Mouse (Mus musculus): ENCODE measurements at regions not wholly inside any gene's neighbourhood (a gene's known extent, or its start where the extent isn't known, plus 50 kb on each side); places are given as distances from the start of the nearest gene placed in this dataset.

- peak; percentile 74; the same call in 1 of the 2 replicates for ATAC-seq (ENCODE audit: low FRiP score, low read depth)
Observed at GRCm38 (mm10) chr10:67721787-67722186, 173.0 kb upstream of the Ado start.

GRCm38 (mm10) chr10:67717506-67717905 is 168.8 kb upstream of the Ado start:
- WGBS = 86% methylated on average over 7 of the region's 7 CpGs
- H3K27me3 ChIP-seq (ENCODE audit: control insufficient read depth, insufficient read depth, low read length) = no peaks in the 10 kb centered on the region
- no peak for ATAC-seq (ENCODE audit: low FRiP score, low read depth)
- TF ChIP-seq POLR2A (IDR thresholded peaks at IDR 0.05; ENCODE audit: borderline replicate concordance, extremely low read depth, insufficient read depth, insufficient read length) = no peak
- H3K36me3 ChIP-seq (ENCODE audit: control insufficient read depth, insufficient read depth, low read length) = no peaks in the 10 kb centered on the region
- no peak overlapping the region for H3K27ac ChIP-seq (replicated peaks; ENCODE audit: low read depth, low read length)
- no peak overlapping the region for H3K4me3 ChIP-seq (replicated peaks; ENCODE audit: low read length)
- no peak overlapping the region for H3K9ac ChIP-seq (ENCODE audit: low read depth, low read length, severe bottlenecking)
- no peaks in the 10 kb centered on the region for H3K9me3 ChIP-seq (ENCODE audit: control insufficient read depth, low read length)
- H3K4me2 ChIP-seq (replicated peaks; ENCODE audit: low read depth, low read length, severe bottlenecking) = no peak overlapping the region
- no peaks in the 10 kb centered on the region for H3K4me1 ChIP-seq (ENCODE audit: control insufficient read depth, insufficient read depth, low read length)
- DNase-seq (ENCODE audit: low spot score) = no peak

More at GRCm38 (mm10) chr10:67721787-67722186, 173.0 kb upstream of the Ado start:
- no peaks in the 10 kb centered on the region for H3K36me3 ChIP-seq (ENCODE audit: control insufficient read depth, insufficient read depth, low read length)
- no peaks in the 10 kb centered on the region for H3K9me3 ChIP-seq (ENCODE audit: control insufficient read depth, low read length)
- H3K9ac ChIP-seq (ENCODE audit: low read depth, low read length, severe bottlenecking) = no peak overlapping the region
- no peak overlapping the region for H3K4me2 ChIP-seq (replicated peaks; ENCODE audit: low read depth, low read length, severe bottlenecking)
- H3K27ac ChIP-seq (replicated peaks; ENCODE audit: low read depth, low read length) = no peak overlapping the region
- H3K4me3 ChIP-seq (replicated peaks; ENCODE audit: low read length) = no peak overlapping the region
- TF ChIP-seq POLR2A (IDR thresholded peaks at IDR 0.05; ENCODE audit: borderline replicate concordance, extremely low read depth, insufficient read depth, insufficient read length) = no peak
- WGBS = 34% methylated on average over 5 of the region's 5 CpGs
- no peaks in the 10 kb centered on the region for H3K4me1 ChIP-seq (ENCODE audit: control insufficient read depth, insufficient read depth, low read length)
- peak; percentile 38 for DNase-seq (ENCODE audit: low spot score)
- no peaks in the 10 kb centered on the region for H3K27me3 ChIP-seq (ENCODE audit: control insufficient read depth, insufficient read depth, low read length)

GRCm38 (mm10) chr10:67715046-67715445 is 166.3 kb upstream of the Ado start:
- no peak overlapping the region for H3K4me3 ChIP-seq (replicated peaks; ENCODE audit: low read length)
- no peaks in the 10 kb centered on the region for H3K27me3 ChIP-seq (ENCODE audit: control insufficient read depth, insufficient read depth, low read length)
- no peaks in the 10 kb centered on the region for H3K9me3 ChIP-seq (ENCODE audit: control insufficient read depth, low read length)
- H3K9ac ChIP-seq (ENCODE audit: low read depth, low read length, severe bottlenecking) = no peak overlapping the region
- H3K4me2 ChIP-seq (replicated peaks; ENCODE audit: low read depth, low read length, severe bottlenecking) = no peak overlapping the region
- H3K4me1 ChIP-seq (ENCODE audit: control insufficient read depth, insufficient read depth, low read length) = no peaks in the 10 kb centered on the region
- H3K36me3 ChIP-seq (ENCODE audit: control insufficient read depth, insufficient read depth, low read length) = no peaks in the 10 kb centered on the region
- TF ChIP-seq POLR2A (IDR thresholded peaks at IDR 0.05; ENCODE audit: borderline replicate concordance, extremely low read depth, insufficient read depth, insufficient read length) = no peak
- WGBS = 80% methylated on average over 4 of the region's 4 CpGs
- ATAC-seq (ENCODE audit: low FRiP score, low read depth) (no peak), DNase-seq (ENCODE audit: low spot score) (no peak)
- no peak overlapping the region for H3K27ac ChIP-seq (replicated peaks; ENCODE audit: low read depth, low read length)

- Histone ChIP-seq H3K4me3 (replicated peaks; ENCODE audit: low read length) (no peak overlapping the region), H3K27ac (replicated peaks; ENCODE audit: low read depth, low read length) (no peak overlapping the region), H3K9me3 (ENCODE audit: control insufficient read depth, low read length) (no peaks in the 10 kb centered on the region), H3K9ac (ENCODE audit: low read depth, low read length, severe bottlenecking) (no peak overlapping the region), H3K36me3 (ENCODE audit: control insufficient read depth, insufficient read depth, low read length) (no peaks in the 10 kb centered on the region), H3K4me2 (replicated peaks; ENCODE audit: low read depth, low read length, severe bottlenecking) (no peak overlapping the region), H3K27me3 (ENCODE audit: control insufficient read depth, insufficient read depth, low read length) (no peaks in the 10 kb centered on the region), H3K4me1 (ENCODE audit: control insufficient read depth, insufficient read depth, low read length) (no peaks in the 10 kb centered on the region)
- 85% methylated on average over 10 of the region's 10 CpGs for WGBS
- DNase-seq (ENCODE audit: low spot score) = no peak
- TF ChIP-seq POLR2A (IDR thresholded peaks at IDR 0.05; ENCODE audit: borderline replicate concordance, extremely low read depth, insufficient read depth, insufficient read length) = no peak
- no peak for ATAC-seq (ENCODE audit: low FRiP score, low read depth)
Observed at GRCm38 (mm10) chr10:67713098-67713497, 164.3 kb upstream of the Ado start.

- H3K4me2 ChIP-seq (replicated peaks; ENCODE audit: low read depth, low read length, severe bottlenecking) = no peak overlapping the region
- no peak overlapping the region for H3K27ac ChIP-seq (replicated peaks; ENCODE audit: low read depth, low read length)
- no peak for TF ChIP-seq POLR2A (IDR thresholded peaks at IDR 0.05; ENCODE audit: borderline replicate concordance, extremely low read depth, insufficient read depth, insufficient read length)
- H3K9ac ChIP-seq (ENCODE audit: low read depth, low read length, severe bottlenecking) = no peak overlapping the region
- no peaks in the 10 kb centered on the region for H3K36me3 ChIP-seq (ENCODE audit: control insufficient read depth, insufficient read depth, low read length)
- no peaks in the 10 kb centered on the region for H3K27me3 ChIP-seq (ENCODE audit: control insufficient read depth, insufficient read depth, low read length)
- H3K9me3 ChIP-seq (ENCODE audit: control insufficient read depth, low read length) = no peaks in the 10 kb centered on the region
- ATAC-seq (ENCODE audit: low FRiP score, low read depth) (no peak), DNase-seq (ENCODE audit: low spot score) (no peak)
- H3K4me3 ChIP-seq (replicated peaks; ENCODE audit: low read length) = no peak overlapping the region
- WGBS = 64% methylated on average over 6 of the region's 6 CpGs
- H3K4me1 ChIP-seq (ENCODE audit: control insufficient read depth, insufficient read depth, low read length) = no peaks in the 10 kb centered on the region
Observed at GRCm38 (mm10) chr10:67712665-67713064, 163.9 kb upstream of the Ado start.

- Histone ChIP-seq H3K36me3 (ENCODE audit: control insufficient read depth, insufficient read depth, low read length) (no peaks in the 10 kb centered on the region), H3K27me3 (ENCODE audit: control insufficient read depth, insufficient read depth, low read length) (no peaks in the 10 kb centered on the region), H3K9ac (ENCODE audit: low read depth, low read length, severe bottlenecking) (no peak overlapping the region), H3K4me2 (replicated peaks; ENCODE audit: low read depth, low read length, severe bottlenecking) (no peak overlapping the region), H3K27ac (replicated peaks; ENCODE audit: low read depth, low read length) (no peak overlapping the region), H3K4me1 (ENCODE audit: control insufficient read depth, insufficient read depth, low read length) (no peaks in the 10 kb centered on the region), H3K4me3 (replicated peaks; ENCODE audit: low read length) (no peak overlapping the region), H3K9me3 (ENCODE audit: control insufficient read depth, low read length) (no peaks in the 10 kb centered on the region)
- DNase-seq (ENCODE audit: low spot score) (no peak), ATAC-seq (ENCODE audit: low FRiP score, low read depth) (no peak)
- no peak for TF ChIP-seq POLR2A (IDR thresholded peaks at IDR 0.05; ENCODE audit: borderline replicate concordance, extremely low read depth, insufficient read depth, insufficient read length)
- WGBS = 90% methylated on average over 3 of the region's 3 CpGs
Observed at GRCm38 (mm10) chr10:67711961-67712360, 163.2 kb upstream of the Ado start.
